Mouse (Mus musculus) stomach, embryonic 15.5 days (tissue): ENCODE measurements at regions not wholly inside any gene's neighbourhood (a gene's known extent, or its start where the extent isn't known, plus 50 kb on each side); places are given as distances from the start of the nearest gene placed in this dataset.

Experiments used
- ATAC-seq: fragments of 200-750 bp; cut with Nextera tagmentation; 2 replicates; pipeline ENCODE4 v1.8.0; 2017; ENCODE audit warnings: low read depth, moderate number of reproducible peaks, moderate TSS enrichment; ENCODE audit not compliant: insufficient read depth, low FRiP score
- H3K27ac ChIP-seq: fragments of 300-500 bp; sonication (generic); 2 replicates; pipeline ENCODE4 v1.5.1; 2015; ENCODE audit warnings: mild to moderate bottlenecking, inconsistent platforms
- H3K27me3 ChIP-seq: fragments of 300-500 bp; sonication (generic); replicated peaks from 2 replicates; pipeline ENCODE4 v1.6.1; 2015; ENCODE audit warnings: inconsistent platforms
- H3K36me3 ChIP-seq: fragments of 300-500 bp; sonication (generic); 2 replicates; pipeline ENCODE4 v1.6.1; 2015; ENCODE audit warnings: inconsistent platforms
- H3K4me1 ChIP-seq: fragments of 300-500 bp; sonication (generic); 2 replicates; pipeline ENCODE4 v1.6.1; 2015; ENCODE audit warnings: inconsistent platforms
- H3K4me2 ChIP-seq: fragments of 300-500 bp; sonication (generic); 2 replicates; pipeline ENCODE4 v1.6.1; 2015; ENCODE audit warnings: mild to moderate bottlenecking, inconsistent platforms
- H3K4me3 ChIP-seq: fragments of 300-500 bp; sonication (generic); replicated peaks from 2 replicates; pipeline ENCODE4 v1.5.1; 2015; ENCODE audit warnings: inconsistent platforms
- H3K9ac ChIP-seq: fragments of 300-500 bp; sonication (generic); 2 replicates; pipeline ENCODE4 v1.6.1; 2015; ENCODE audit warnings: inconsistent platforms
- H3K9me3 ChIP-seq: fragments of 300-500 bp; sonication (generic); 2 replicates; pipeline ENCODE4 v1.6.1; 2016; ENCODE audit warnings: inconsistent platforms
- WGBS: fragments of 180-500 bp; shearing (Covaris S2); methylation state at CpG from one replicate; pipeline ENCODE4 v1.1.7; 2015; 5-methylcytosine and 5-hydroxymethylcytosine counted together

DNA sequence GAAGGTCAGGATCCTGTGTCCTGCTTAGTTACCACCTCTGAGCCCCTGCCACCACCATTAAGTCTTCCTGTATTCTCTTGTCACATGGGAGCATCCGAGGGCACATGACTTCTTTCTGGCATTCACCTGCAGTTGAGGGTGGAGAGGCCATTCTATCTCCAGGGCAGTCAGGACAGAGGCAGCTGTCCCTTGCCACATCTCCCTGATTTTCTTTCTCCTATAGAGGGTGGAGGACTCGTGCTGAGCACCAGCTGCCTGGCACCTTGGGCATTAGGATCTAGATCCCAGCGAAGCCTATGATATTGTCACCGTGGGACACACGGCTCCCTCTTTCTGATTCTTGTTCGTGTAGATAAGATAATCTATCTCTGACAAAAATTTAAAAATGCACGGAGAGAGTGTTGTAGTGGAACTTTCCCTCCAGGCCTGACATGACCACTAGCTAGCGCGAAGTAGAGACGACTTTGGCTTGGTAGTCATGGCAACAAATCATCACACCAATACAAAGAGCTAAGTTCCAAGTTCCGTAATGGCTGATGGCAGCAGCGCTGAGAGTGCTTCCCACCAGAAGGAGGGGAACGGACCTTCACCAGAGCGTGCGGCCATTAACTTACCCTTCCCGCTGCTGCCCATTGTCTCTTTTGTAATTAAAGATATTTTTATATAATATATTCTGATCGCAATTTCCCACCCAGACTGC, 137.7 kb downstream of the Ipmk start:
- Histone ChIP-seq H3K4me3 (no peak overlapping the region), H3K36me3 (no peaks in the 10 kb centered on the region), H3K27me3 (no peaks in the 10 kb centered on the region), H3K9me3 (no peaks in the 10 kb centered on the region), H3K27ac (no peak overlapping the region), H3K4me2 (no peak overlapping the region), H3K4me1 (no peaks in the 10 kb centered on the region), H3K9ac (no peak overlapping the region)
- 71% methylated on average over 17 of the region's 17 CpGs for WGBS
- ATAC-seq: no peak

DNA sequence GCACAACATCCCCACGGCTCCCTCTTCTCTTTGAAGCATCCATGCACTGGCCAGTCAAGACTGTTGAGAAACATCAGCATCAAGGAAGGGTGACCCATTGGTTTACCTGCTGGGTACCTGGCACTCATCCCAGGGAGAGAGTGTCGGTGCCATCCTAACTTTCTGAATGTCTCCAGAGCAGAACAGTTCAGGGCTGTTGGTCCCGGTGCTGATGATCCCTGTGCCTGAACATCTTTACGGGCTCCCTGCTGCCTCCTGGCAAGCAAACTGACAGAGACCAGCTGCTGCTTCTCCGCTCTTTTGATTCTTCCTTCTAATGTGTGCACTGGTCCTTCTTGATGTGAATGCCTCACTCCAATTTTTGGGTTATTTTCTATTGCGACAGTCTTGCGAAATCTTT, 142.2 kb downstream of the Ipmk start:
- WGBS: 79% methylated on average over 7 of the region's 7 CpGs
- H3K4me1 ChIP-seq: no peaks in the 10 kb centered on the region

GRCm38 (mm10) chr10:71502096-71502495, 154.5 kb downstream of the Ipmk start:
- no peak overlapping the region for H3K4me3 ChIP-seq
- 37% methylated on average over 4 of the region's 5 CpGs for WGBS
- H3K4me1 ChIP-seq: no peaks in the 10 kb centered on the region
- no peak for ATAC-seq
- no peak overlapping the region for H3K27ac ChIP-seq
- H3K4me2 ChIP-seq: no peak overlapping the region
- no peaks in the 10 kb centered on the region for H3K27me3 ChIP-seq
- no peak overlapping the region for H3K9ac ChIP-seq
- H3K9me3 ChIP-seq: no peaks in the 10 kb centered on the region
- H3K36me3 ChIP-seq: no peaks in the 10 kb centered on the region

More for the DNA sequence above, 142.2 kb downstream of the Ipmk start:
- H3K36me3 ChIP-seq: no peaks in the 10 kb centered on the region
- H3K4me2 ChIP-seq: no peak overlapping the region
- H3K9ac ChIP-seq: no peak overlapping the region
- no peaks in the 10 kb centered on the region for H3K9me3 ChIP-seq
- H3K27ac ChIP-seq: no peak overlapping the region
- H3K4me3 ChIP-seq: no peak overlapping the region
- no peak for ATAC-seq
- H3K27me3 ChIP-seq: no peaks in the 10 kb centered on the region

- Histone ChIP-seq H3K4me3 (no peak overlapping the region), H3K27me3 (no peaks in the 10 kb centered on the region), H3K4me2 (no peak overlapping the region), H3K9ac (no peak overlapping the region), H3K27ac (no peak overlapping the region), H3K4me1 (no peaks in the 10 kb centered on the region), H3K36me3 (no peaks in the 10 kb centered on the region), H3K9me3 (no peaks in the 10 kb centered on the region)
- 70% methylated on average over 1 of the region's 1 CpGs for WGBS
- ATAC-seq: no peak
These were observed 156.7 kb downstream of the Ipmk start for GRCm38 (mm10) chr10:71504219-71504618.

DNA sequence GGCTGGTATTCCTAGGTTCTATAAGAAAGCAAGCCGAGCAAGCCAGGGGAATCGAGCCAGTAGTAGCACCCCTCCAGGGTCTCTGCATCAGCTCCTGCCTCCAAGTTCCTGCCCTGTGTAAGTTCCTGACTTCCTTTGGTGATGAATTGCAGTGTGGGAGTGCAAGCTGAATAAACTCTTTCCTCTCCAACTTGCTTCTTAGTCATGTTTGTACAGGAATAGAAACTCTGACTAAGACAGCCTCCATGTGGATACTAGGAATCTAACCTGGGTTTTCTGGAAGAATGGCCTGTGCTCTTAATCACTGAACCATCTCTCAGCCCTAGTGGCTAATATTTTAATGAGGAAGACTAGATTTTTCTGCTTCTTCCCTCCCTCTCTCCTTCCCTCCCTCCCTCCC, 177.7 kb downstream of the Ipmk start:
- H3K4me2 ChIP-seq: no peak overlapping the region
- no peaks in the 10 kb centered on the region for H3K9me3 ChIP-seq
- H3K9ac ChIP-seq: no peak overlapping the region
- H3K4me1 ChIP-seq: no peaks in the 10 kb centered on the region
- H3K27me3 ChIP-seq: no peaks in the 10 kb centered on the region
- WGBS: 67% methylated on average over 2 of the region's 2 CpGs
- ATAC-seq: no peak
- H3K27ac ChIP-seq: no peak overlapping the region
- no peaks in the 10 kb centered on the region for H3K36me3 ChIP-seq
- H3K4me3 ChIP-seq: no peak overlapping the region

- H3K9ac ChIP-seq: no peak overlapping the region
- H3K4me1 ChIP-seq: no peaks in the 10 kb centered on the region
- no peak overlapping the region for H3K4me2 ChIP-seq
- H3K27me3 ChIP-seq: no peaks in the 10 kb centered on the region
- no peak overlapping the region for H3K4me3 ChIP-seq
- no peak overlapping the region for H3K27ac ChIP-seq
- H3K36me3 ChIP-seq: no peaks in the 10 kb centered on the region
- 94% methylated on average over 2 of the region's 2 CpGs for WGBS
- no peaks in the 10 kb centered on the region for H3K9me3 ChIP-seq
- ATAC-seq: no peak
These were observed 186.2 kb downstream of the Ipmk start for GRCm38 (mm10) chr10:71533759-71534158.

- ATAC-seq: no peak
- Histone ChIP-seq H3K27me3 (no peaks in the 10 kb centered on the region), H3K27ac (no peak overlapping the region), H3K9ac (no peak overlapping the region), H3K36me3 (no peaks in the 10 kb centered on the region), H3K4me1 (no peaks in the 10 kb centered on the region), H3K9me3 (no peaks in the 10 kb centered on the region), H3K4me3 (no peak overlapping the region), H3K4me2 (no peak overlapping the region)
- WGBS: 83% methylated on average over 7 of the region's 7 CpGs
These were observed 197.9 kb downstream of the Ipmk start for GRCm38 (mm10) chr10:71545489-71545888.

GRCm38 (mm10) chr10:71546507-71546906, 198.9 kb downstream of the Ipmk start:
- Histone ChIP-seq H3K4me1 (no peaks in the 10 kb centered on the region), H3K9me3 (no peaks in the 10 kb centered on the region), H3K27me3 (no peaks in the 10 kb centered on the region), H3K4me3 (no peak overlapping the region), H3K4me2 (no peak overlapping the region), H3K9ac (no peak overlapping the region), H3K27ac (no peak overlapping the region), H3K36me3 (no peaks in the 10 kb centered on the region)
- 72% methylated on average over 7 of the region's 7 CpGs for WGBS
- no peak for ATAC-seq

DNA sequence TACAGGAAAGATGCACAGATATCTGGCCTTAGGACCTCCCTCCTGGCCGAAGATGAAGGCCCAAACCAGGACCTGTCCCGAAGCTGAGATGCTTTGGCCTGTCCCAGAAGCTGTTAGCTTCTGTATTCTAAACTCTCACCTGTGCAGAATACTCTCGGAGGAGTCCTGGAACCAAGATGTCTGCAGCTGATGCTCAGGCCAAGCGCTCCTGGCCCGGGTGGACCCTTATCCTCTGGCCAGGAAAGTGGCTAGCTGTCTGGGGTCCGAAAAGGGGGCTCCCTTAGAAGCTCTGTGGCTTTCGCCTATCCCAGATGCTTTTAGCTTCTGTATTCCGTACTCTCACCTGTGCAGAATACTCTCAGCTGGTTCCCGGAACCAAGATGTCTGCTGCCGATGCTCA, 236.2 kb downstream of the Ipmk start:
- H3K4me3 ChIP-seq: no peak overlapping the region
- no peak overlapping the region for H3K27ac ChIP-seq
- no peaks in the 10 kb centered on the region for H3K4me1 ChIP-seq
- no peaks in the 10 kb centered on the region for H3K9me3 ChIP-seq
- WGBS: 91% methylated on average over 10 of the region's 10 CpGs
- H3K36me3 ChIP-seq: no peaks in the 10 kb centered on the region
- H3K4me2 ChIP-seq: no peak overlapping the region
- no peaks in the 10 kb centered on the region for H3K27me3 ChIP-seq
- no peak overlapping the region for H3K9ac ChIP-seq
- no peak for ATAC-seq

DNA sequence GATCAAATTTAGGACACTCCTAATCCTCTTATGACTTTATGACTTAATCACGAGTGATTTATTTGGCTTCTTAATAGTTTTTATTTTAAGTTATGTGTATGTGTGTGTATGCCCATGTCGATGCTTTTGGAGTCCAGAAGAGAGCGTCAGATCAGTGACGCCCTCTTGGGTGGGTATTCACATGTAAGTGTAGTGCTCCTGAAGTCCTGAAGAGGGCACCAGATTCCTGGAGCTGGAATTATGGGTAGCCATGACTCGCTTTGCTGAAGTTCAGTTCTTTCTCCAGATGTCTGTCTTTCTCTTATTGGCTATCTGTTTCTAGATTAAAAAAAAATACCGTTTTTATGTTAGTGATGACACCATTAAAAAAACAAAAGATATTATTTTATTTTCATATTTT, 251.0 kb downstream of the Ipmk start:
- no peak overlapping the region for H3K4me3 ChIP-seq
- H3K27me3 ChIP-seq: no peaks in the 10 kb centered on the region
- H3K9ac ChIP-seq: no peak overlapping the region
- no peaks in the 10 kb centered on the region for H3K9me3 ChIP-seq
- no peak overlapping the region for H3K27ac ChIP-seq
- no peaks in the 10 kb centered on the region for H3K4me1 ChIP-seq
- 93% methylated on average over 6 of the region's 6 CpGs for WGBS
- H3K4me2 ChIP-seq: no peak overlapping the region
- no peaks in the 10 kb centered on the region for H3K36me3 ChIP-seq
- ATAC-seq: no peak

DNA sequence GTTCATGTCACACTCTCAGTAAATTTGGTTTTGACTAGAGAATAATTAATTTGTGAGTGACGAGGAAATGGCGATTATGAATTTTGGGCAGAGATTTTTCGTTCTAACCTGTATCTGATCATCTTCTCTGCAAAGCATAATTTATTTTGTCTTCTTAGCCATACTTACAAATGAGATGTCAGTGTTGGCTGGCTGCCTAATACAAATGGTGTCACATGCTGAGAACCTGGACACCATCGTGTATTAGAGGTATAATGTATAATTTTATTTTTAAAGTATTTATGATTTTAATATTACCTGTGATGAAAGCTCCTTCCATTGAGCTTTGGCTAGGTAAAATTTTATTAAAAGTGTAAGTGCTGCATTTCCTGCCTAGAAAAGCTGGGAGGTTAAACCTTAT, 266.2 kb downstream of the Ipmk start:
- no peak overlapping the region for H3K9ac ChIP-seq
- H3K4me2 ChIP-seq: no peak overlapping the region
- no peaks in the 10 kb centered on the region for H3K4me1 ChIP-seq
- no peak overlapping the region for H3K27ac ChIP-seq
- H3K27me3 ChIP-seq: no peaks in the 10 kb centered on the region
- H3K4me3 ChIP-seq: no peak overlapping the region
- WGBS: 80% methylated on average over 4 of the region's 4 CpGs
- no peak for ATAC-seq
- H3K9me3 ChIP-seq: no peaks in the 10 kb centered on the region
- no peaks in the 10 kb centered on the region for H3K36me3 ChIP-seq

GRCm38 (mm10) chr10:71617156-71617555, 269.6 kb downstream of the Ipmk start:
- no peak overlapping the region for H3K9ac ChIP-seq
- WGBS: 83% methylated on average over 4 of the region's 4 CpGs
- no peaks in the 10 kb centered on the region for H3K9me3 ChIP-seq
- H3K27me3 ChIP-seq: no peaks in the 10 kb centered on the region
- H3K36me3 ChIP-seq: no peaks in the 10 kb centered on the region
- H3K27ac ChIP-seq: no peak overlapping the region
- no peak for ATAC-seq
- no peak overlapping the region for H3K4me3 ChIP-seq
- H3K4me1 ChIP-seq: no peaks in the 10 kb centered on the region
- H3K4me2 ChIP-seq: no peak overlapping the region

- H3K9me3 ChIP-seq: no peaks in the 10 kb centered on the region
- H3K4me2 ChIP-seq: no peak overlapping the region
- no peak overlapping the region for H3K4me3 ChIP-seq
- ATAC-seq: no peak; the same call in 1 of the 2 replicates
- H3K9ac ChIP-seq: no peak overlapping the region
- WGBS: 43% methylated on average over 3 of the region's 3 CpGs
- H3K27me3 ChIP-seq: no peaks in the 10 kb centered on the region
- no peak overlapping the region for H3K27ac ChIP-seq
- no peaks in the 10 kb centered on the region for H3K36me3 ChIP-seq
- no peaks in the 10 kb centered on the region for H3K4me1 ChIP-seq
These were observed 298.5 kb downstream of the Ipmk start for GRCm38 (mm10) chr10:71646071-71646470.
